Mouse (Mus musculus): ENCODE measurements around the gene Ttll4.

The Ttll4 gene

DNA sequence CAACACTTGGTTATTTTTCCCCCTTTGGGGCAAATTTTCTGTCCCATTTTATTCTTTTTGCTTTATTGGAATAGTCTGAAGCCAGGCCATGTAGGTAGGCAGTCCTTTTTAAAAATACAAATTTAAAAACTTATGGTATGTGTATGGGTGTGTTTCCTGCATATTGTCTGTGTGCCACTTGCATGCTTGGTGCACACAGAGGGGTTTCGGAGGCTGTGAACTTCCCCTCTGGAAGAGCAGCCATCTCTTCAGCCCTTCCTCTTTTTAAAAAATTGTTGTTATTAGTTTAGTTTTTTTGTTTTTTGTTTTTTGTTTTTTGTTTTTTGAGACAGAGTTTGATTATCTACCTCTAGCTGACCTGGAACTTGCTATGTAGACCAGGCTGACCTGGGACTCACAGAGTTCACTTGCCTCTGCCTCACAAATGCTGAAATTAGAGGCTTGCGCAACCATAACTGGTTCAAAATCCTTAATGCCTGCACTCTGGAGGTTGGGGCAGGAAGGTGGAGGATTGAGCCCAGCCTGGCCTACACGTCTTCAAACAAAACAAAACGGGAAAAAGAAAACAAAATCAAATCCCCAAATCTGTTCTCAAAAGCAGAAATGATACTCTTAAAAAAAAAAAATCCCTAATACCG, 51.0 kb downstream of the Ttll4 start:
- no peak for DNase-seq

GRCm38 (mm10) chr1:74713099-74713858, 51.7 kb downstream of the Ttll4 start, which contains the start of gene Cyp27a1:
Cyp27a1 (plus strand) TSS chr1:74713574.
- DNase-seq: peak; percentile 19 to 38

DNA sequence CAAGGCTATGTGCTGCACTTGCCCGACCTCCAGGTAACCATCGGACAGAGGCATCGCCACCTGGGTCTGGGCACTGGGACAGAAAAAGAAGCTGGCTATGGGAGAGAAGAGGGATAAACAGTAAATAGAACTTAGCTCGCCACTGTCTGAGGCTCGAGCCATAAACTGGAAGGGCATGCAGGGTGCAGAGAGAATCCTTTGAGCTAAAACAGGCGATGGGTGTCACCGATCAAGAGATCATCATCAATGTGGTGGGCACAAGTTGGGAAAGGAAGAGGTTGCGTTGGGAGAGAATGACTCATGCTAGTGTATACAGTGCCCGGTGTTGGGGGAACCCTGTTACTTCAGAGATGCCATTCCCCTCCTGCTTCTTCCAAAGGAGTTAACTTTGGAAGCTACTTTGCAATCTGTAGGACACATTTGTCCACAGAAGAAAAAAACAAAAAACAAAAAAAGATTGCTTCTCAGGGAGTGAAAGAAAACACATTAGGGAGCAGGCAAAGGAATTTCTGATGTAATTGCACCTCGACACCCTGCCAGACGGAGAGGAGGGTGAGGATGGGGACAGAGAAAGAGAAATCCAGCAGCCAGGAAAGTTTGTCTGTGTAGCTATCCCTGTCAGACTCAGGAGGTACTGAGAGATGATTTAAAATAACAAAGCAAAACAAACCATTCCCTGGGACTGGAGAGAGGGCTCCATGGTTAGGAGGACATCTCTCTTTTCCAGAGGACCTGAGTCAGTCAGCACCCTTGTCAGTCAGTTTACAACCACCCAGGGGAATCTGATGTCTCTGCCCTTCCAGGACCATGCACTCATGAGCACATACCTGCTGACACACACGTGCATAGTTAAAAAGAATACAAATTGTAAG, 52.5 kb downstream of the Ttll4 start:
- DNase-seq: peak in 1 of 2 experiments; percentile 12

DNA sequence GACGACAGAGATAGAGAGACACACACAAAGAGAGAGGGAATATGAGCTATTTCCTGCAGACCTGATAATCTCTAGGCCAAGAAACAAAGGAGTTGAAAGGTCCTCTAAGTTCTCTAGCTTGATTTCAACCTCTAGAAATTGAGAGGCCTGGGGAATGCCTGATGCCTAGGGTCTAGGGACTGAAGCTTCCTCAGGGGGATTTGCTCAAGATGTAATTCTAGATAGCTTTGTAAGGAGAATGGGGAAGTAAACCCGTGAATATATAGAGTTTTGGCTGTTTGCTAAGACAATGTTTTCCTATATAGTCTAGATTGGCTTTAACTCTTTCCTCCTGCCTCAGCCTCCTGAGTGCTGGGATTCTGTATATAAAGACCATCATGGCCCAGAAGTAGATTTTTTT, 53.4 kb downstream of the Ttll4 start:
- DNase-seq: no peak

- DNase-seq: no peak
Observed at GRCm38 (mm10) chr1:74715468-74715867, 53.9 kb downstream of the Ttll4 start.

DNA sequence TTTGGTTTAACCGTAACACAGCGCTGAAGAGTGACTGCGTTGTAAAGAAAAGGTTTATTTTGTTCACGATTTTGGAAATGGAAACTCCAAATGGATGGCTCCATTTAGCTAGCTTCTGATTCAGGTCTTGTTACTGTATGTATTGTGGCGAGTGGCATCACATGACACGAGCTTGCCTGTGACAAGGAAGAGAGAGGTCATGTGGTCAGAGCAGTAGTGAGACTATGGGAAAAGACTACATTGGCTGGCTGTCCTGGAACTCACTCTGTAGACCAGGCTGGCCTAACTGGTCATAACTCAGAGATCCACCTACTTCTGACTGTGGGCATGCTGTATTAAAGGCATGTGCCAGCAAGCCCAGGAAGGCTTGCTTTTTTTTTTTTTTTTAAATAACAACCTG, 54.3 kb downstream of the Ttll4 start:
- no peak for DNase-seq

- no peak for DNase-seq
Observed at GRCm38 (mm10) chr1:74718113-74718512, 56.6 kb downstream of the Ttll4 start.

GRCm38 (mm10) chr1:74719281-74719680, 57.7 kb downstream of the Ttll4 start:
- DNase-seq: no peak

DNA sequence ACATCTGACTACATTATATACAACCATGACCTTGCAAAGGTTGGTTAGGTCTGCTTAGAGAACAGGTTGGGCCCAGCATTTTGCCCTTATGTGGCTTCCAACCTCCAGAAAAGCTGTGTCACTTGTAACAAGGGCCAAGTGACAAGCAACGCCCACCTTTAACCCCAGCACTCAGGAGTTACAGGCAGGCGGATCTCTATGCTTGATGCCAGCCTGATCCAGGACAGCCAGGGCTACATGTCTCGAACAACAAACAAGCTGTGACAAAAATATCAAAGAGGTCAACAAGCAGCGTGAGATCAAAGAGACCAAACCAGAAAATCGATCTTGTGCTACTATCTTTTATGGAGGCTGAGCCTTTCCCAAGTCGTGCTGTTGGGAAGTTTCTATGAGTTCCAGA, 60.1 kb downstream of the Ttll4 start:
- no peak for DNase-seq

GRCm38 (mm10) chr1:74723748-74724147, 62.2 kb downstream of the Ttll4 start:
- no peak for DNase-seq

DNA sequence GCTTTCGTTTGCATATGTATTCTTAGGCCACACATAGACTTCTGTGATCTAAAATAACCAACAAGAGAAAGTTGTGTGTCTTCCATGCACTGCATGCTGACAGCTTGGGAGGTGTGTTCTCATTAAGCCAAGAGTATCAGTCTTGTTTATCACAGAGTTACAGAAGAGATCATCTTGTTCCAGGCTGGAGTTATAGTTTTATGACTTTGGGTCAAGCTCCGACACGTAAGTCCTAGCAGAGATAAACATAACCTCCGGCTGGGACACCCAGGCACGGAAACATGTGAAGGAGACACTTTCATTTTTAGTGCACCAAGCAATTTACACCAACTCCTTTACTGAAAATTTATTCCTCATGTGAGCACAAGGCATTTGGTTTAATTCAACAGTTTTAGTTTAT, 64.6 kb downstream of the Ttll4 start:
- no peak for DNase-seq

- DNase-seq: no peak
Observed at GRCm38 (mm10) chr1:74726674-74727073, 65.1 kb downstream of the Ttll4 start.

- no peak for DNase-seq
Observed at GRCm38 (mm10) chr1:74728446-74728845, 66.9 kb downstream of the Ttll4 start.

DNA sequence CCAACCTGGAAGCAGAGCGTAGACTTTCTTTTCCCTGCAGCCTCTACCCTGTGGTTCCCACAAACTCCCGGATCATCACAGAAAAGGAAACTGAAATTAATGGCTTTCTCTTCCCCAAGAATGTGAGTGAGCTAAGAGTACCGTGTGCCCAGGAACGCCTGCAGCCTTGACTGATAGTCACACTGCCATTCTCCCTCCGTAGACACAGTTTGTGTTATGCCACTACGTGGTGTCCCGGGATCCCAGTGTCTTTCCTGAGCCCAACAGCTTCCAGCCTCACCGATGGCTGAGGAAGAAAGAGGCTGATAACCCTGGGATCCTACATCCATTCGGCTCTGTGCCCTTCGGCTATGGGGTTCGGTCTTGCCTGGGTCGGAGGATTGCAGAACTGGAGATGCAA, 75.4 kb downstream of the Ttll4 start:
- DNase-seq: no peak

DNA sequence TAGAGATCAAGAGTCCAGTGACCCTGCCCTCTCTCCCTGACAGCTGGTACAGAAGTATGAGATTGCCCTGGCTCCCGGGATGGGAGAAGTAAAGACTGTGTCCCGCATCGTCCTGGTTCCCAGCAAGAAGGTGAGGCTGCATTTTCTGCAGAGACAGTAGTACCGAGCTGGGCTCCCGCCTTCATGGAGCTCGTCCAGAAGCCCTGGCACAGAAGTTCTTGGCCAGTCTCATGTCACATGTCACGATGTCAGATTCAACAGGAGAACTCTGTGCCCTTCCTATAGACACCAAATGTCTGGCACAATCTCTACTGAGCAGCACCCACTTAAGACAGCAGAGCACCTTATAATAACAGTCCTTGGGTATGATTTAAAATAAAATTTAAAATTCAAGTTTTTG, 76.0 kb downstream of the Ttll4 start:
- DNase-seq: peak in 1 of 2 experiments; percentile 18

- peak; percentile 32 to 55 for DNase-seq
Observed at GRCm38 (mm10) chr1:74740846-74741245, 79.3 kb downstream of the Ttll4 start.

DNA sequence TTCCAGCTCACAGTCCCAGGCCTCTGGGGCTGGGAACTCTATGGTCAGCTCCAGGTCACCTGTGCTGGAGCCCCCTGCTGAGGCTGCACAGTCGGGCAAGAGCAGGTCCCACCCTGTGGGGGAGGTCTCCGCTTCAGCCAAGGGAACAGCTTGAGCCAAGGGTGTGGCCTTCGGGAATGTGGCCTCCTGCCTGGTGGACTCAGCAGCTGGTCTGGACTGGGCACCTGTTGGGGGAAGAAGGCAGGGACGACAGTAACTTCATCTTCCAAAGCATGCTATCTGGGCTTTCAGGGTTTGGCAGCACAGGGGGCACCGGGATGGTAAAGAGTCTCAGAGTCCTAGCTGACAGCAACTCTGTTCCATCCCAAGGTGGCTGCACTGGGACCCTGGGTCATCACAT, 85.8 kb downstream of the Ttll4 start:
- DNase-seq: no peak

DNA sequence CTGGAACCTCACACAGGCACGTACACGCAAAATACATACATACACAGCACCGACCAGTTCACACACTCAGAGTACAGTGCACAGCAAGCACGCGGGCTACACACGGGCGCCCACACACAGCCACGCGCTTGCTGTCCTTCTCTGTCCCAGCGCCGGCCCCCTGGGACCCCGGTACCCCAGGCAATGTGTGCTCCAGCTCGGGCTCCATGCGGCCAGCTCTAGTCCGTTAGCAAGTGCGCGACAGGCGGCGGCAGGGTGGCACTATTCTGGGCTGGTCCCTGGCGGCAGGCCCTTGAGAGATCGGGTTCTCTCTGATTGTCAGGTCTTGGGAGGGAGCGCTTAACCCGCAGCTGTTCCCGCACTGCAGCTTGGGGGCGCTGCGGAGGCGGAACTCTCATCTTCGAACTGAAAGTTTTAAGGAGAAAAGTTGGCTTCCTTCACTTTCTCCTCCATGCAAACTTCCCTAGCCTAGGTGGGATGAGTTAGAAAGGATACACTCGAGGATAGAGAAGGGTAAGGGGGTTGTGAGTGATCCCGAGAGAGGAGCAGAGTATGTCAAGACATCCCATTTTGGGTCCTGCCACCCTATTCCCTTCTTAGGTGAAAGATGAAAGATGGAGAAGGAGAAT, 87.2 kb downstream of the Ttll4 start, which contains the start of gene Prkag3:
Gene Prkag3, minus strand, starts transcription at position 579 of the 629 bp plus-strand sequence.
- peak; percentile 21 to 53 for DNase-seq

GRCm38 (mm10) chr1:74749301-74749700, 87.8 kb downstream of the Ttll4 start:
- DNase-seq: no peak

- DNase-seq: no peak
Observed at GRCm38 (mm10) chr1:74750683-74751082, 89.1 kb downstream of the Ttll4 start.

- no peak for DNase-seq
Observed at GRCm38 (mm10) chr1:74752150-74752549, 90.6 kb downstream of the Ttll4 start.

GRCm38 (mm10) chr1:74752833-74753232, 91.3 kb downstream of the Ttll4 start:
- DNase-seq: no peak

All from cerebellum, postnatal 25 days (tissue).